Comparison of ENCODE assay signal across 8 mouse cellular contexts in genomic region chr10:42841531-42842195, GRCm38 (mm10). TPM values are rescaled to one million over a fixed set of nuclear protein-coding genes. Genes with fewer than 3 reads are reported as not detected.
DNase-seq lines count a peak whose midpoint lies in the region; ATAC-seq lines count a peak whose summit lies in the region.

No protein-coding gene starts in this region.

- H3K9ac ChIP-seq in neural tube, embryonic 15.5 days (replicated peaks), result no peak overlapping the region

- DNase-seq in frontal cortex, postnatal 36 days (ENCODE audit: low spot score in 2 of 2), result no peak
- peak; percentile 34 for DNase-seq in neural tube, embryonic 10.5 days (ENCODE audit: extremely low spot score, low spot score)
- peak; percentile 47 for DNase-seq in thymus, postnatal 0 days (ENCODE audit: low spot score)
- DNase-seq in gastrocnemius, adult 8-10 months (ENCODE audit: low spot score in 2 of 2), result no peak
- no peak for DNase-seq in ovary, postnatal 36 days (ENCODE audit: low spot score)

- WGBS in neural tube, embryonic 15.5 days, result 67% methylated on average over 16 of the region's 16 CpGs

- ATAC-seq in frontal cortex, adult (ENCODE audit: low TSS enrichment), result peak; percentile 4; the same call in 1 of the 2 replicates
- ATAC-seq in neural tube, embryonic 15.5 days (ENCODE audit: low FRiP score), result no peak
- ATAC-seq in granulocyte monocyte progenitor cell, adult 5-6 weeks (replicated peaks; ENCODE audit: poor library complexity, severe bottlenecking), result peak; percentile 62

- no peak overlapping the region for H3K4me3 ChIP-seq in neural tube, embryonic 15.5 days (replicated peaks)

- no peaks in the 10 kb centered on the region for H3K4me1 ChIP-seq in neural tube, embryonic 15.5 days

- no peaks in the 10 kb centered on the region for H3K9me3 ChIP-seq in neural tube, embryonic 15.5 days (replicated peaks)

- H3K36me3 ChIP-seq in neural tube, embryonic 15.5 days, result peaks cover 11% of the 10 kb centered on the region; the same call in 1 of the 2 replicates

- H3K27me3 ChIP-seq in neural tube, embryonic 15.5 days (replicated peaks), result no peaks in the 10 kb centered on the region

- H3K27ac ChIP-seq in neural tube, embryonic 15.5 days (replicated peaks), result no peak overlapping the region

- no peak overlapping the region for H3K4me2 ChIP-seq in neural tube, embryonic 15.5 days

RNA-seq across cellular contexts. Expression of gene Scml4, which starts 18.5 kb away (rescaled TPM):
- polyA plus RNA-seq in neural tube, embryonic 15.5 days (2015; fragmentation: Nextera tagmentation; extraction: Ambion mirVana), result 7.9 and 9.0 TPM in 2 replicates
- not detected in 2 replicates for total RNA-seq in granulocyte monocyte progenitor cell, adult 5-6 weeks (2014; fragmentation: Nextera tagmentation)
- 0.05 TPM in 1 of 2 replicates, not detected in the other for total RNA-seq in granulocyte monocyte progenitor cell, adult 5-6 weeks (2017)
- 8.5 and 12.1 TPM in 2 replicates for polyA plus RNA-seq in thymus, postnatal 0 days (2015; fragmentation: Nextera tagmentation; extraction: Ambion mirVana)
- under 1 TPM; 0.27 to 0.54 (median 0.41) TPM for total RNA-seq in gastrocnemius, adult 8-10 months (2022)

Comparison
In these comparisons a context has a peak if more than half of its experiments do, and no peak if none do; other contexts are left out.
1. DNase-seq: peak in neural tube, embryonic 10.5 days (single experiment) and thymus, postnatal 0 days (single experiment); none in frontal cortex, postnatal 36 days (0 of 2), gastrocnemius, adult 8-10 months (0 of 2) and ovary, postnatal 36 days (single experiment).